24 mouse cellular contexts compared by ENCODE assay signal in the genomic region with DNA sequence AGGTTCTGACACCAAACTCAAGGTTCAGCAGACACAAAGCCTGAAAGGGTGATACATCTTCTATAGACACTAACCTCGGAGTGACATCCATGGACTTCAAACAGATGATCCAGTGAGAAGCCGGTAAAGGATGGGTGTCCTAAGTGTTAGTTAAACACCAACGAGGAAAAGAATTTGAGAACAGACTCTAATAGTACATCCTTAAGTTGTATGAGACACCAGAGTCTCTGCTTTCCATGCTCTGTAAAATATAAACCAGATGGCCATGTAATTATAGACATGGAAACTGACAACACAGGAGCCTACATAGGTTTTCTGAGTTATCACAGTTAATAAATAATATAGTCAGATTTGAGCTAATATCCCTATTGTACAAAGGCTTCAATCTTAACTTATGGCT. TPM values are rescaled to one million over a fixed set of nuclear protein-coding genes. Genes with fewer than 3 reads are reported as not detected.
"Had no signal": no experiment of that assay in that cellular context is flagged by ENCODE, and none has a peak within 500 bp of the region (broad histone marks: within the 10 kb centered on the region; RNA-seq: fewer than 3 reads in every experiment).

No protein-coding gene starts in this region.

- H3K9ac ChIP-seq: heart, embryonic 12.5 days; hindbrain, embryonic 12.5 days; hindbrain, embryonic 14.5 days; intestine, embryonic 15.5 days; limb, embryonic 12.5 days; liver, embryonic 13.5 days; liver, embryonic 15.5 days; liver, postnatal 0 days had no signal

- H3K27me3 ChIP-seq: heart, embryonic 12.5 days; hindbrain, embryonic 12.5 days; intestine, embryonic 15.5 days; limb, embryonic 12.5 days; liver, embryonic 13.5 days; liver, embryonic 15.5 days had no signal

- H3K27ac ChIP-seq: heart, embryonic 10.5 days; hindbrain, embryonic 10.5 days; hindbrain, embryonic 12.5 days; hindbrain, embryonic 14.5 days; intestine, embryonic 15.5 days; layer of hippocampus, adult 2 months; left cerebral cortex, adult 2 months; limb, embryonic 12.5 days; liver, embryonic 13.5 days; liver, embryonic 15.5 days had no signal

- ATAC-seq: forebrain, embryonic 16.5 days; hindbrain, embryonic 16.5 days; inflammation-experienced regulatory T-cells, adult 6 months; intestine, postnatal 0 days had no signal

- H3K4me3 ChIP-seq: gastrocnemius, adult 2 months; heart, embryonic 10.5 days; heart, embryonic 12.5 days; hindbrain, embryonic 10.5 days; hindbrain, embryonic 12.5 days; intestine, embryonic 15.5 days; layer of hippocampus, adult 2 months; left cerebral cortex, adult 2 months; limb, embryonic 12.5 days; liver, embryonic 13.5 days; liver, embryonic 15.5 days had no signal

- H3K4me1 ChIP-seq: hindbrain, embryonic 12.5 days; liver, embryonic 13.5 days; liver, embryonic 15.5 days had no signal

- H3K4me2 ChIP-seq: heart, embryonic 12.5 days; hindbrain, embryonic 12.5 days; hindbrain, embryonic 14.5 days; intestine, embryonic 15.5 days; liver, embryonic 11.5 days; liver, embryonic 13.5 days; liver, embryonic 15.5 days had no signal

- H3K36me3 ChIP-seq: heart, embryonic 10.5 days; heart, embryonic 12.5 days; hindbrain, embryonic 10.5 days; hindbrain, embryonic 12.5 days; intestine, embryonic 15.5 days; limb, embryonic 10.5 days; limb, embryonic 12.5 days; liver, embryonic 13.5 days; liver, embryonic 15.5 days had no signal

- DNase-seq: gastrocnemius, adult 2 months; gastrocnemius, postnatal 10 days; gastrocnemius, postnatal 25 days; heart, postnatal 10 days; heart, postnatal 4 days; liver; liver, embryonic 13.5 days; liver, postnatal 0 days had no signal

- H3K9me3 ChIP-seq: heart, embryonic 10.5 days; heart, embryonic 12.5 days; hindbrain, embryonic 10.5 days; hindbrain, embryonic 12.5 days; intestine, embryonic 15.5 days; limb, embryonic 10.5 days; limb, embryonic 12.5 days; liver, embryonic 13.5 days; liver, embryonic 15.5 days had no signal

RNA-seq across cellular contexts. Expression of gene Bdnf, which starts 59.7 kb away (rescaled TPM):
- polyA plus RNA-seq: inflammation-experienced regulatory T-cells, adult 6 months had no signal
